ENCODE assay signal across 12 mouse cellular contexts in the genomic region with DNA sequence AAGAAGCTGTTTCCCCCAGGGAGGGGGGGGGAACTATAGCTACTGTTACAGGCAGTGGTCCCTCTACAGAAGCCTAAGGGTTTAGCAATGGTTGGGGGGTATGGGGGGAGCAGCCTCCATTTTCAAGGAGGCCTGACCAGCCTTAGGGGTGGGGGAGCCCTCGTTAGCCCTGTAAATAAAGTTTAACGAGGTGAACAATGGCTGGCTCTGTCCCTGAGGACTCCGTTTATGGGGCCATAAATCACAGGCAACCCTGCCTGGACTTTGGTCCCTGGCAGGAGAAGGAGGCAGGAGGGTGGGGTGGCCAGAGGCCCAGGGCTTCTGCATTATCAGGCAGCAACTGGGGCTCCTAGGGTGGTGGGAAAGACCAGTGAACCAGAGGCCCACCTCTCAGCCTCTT. TPM values are rescaled to one million over a fixed set of nuclear protein-coding genes. Genes with fewer than 3 reads are reported as not detected.
A peak's percentile ranks its signal among the peaks of the same experiment; 100 is the strongest.
DNase-seq lines count a peak whose midpoint lies in the region; ATAC-seq and TF ChIP-seq lines count a peak whose summit lies in the region.
"Had no signal": no experiment of that assay in that cellular context is flagged by ENCODE, and none has a peak within 500 bp of the region (broad histone marks: within the 10 kb centered on the region; RNA-seq: fewer than 3 reads in every experiment).

No protein-coding gene starts in this region.

- peak overlapping the region; percentile 99; the same call in 1 of the 2 replicates for H3K9ac ChIP-seq in heart, embryonic 14.5 days (ENCODE audit: low read length)
- no peak overlapping the region for H3K9ac ChIP-seq in heart, adult 2 months (ENCODE audit: low read depth, low read length)
- H3K9ac ChIP-seq in hindbrain, embryonic 14.5 days, result no peak overlapping the region; the same call in 1 of the 2 replicates
- no peak overlapping the region for H3K9ac ChIP-seq in neural tube, embryonic 15.5 days (replicated peaks)
- H3K9ac ChIP-seq: midbrain, embryonic 15.5 days had no signal

- no peaks in the 10 kb centered on the region for H3K79me2 ChIP-seq in heart, adult 2 months (replicated peaks; ENCODE audit: control insufficient read depth, insufficient read depth, low read length)

- H3K27ac ChIP-seq in heart, embryonic 14.5 days (replicated peaks in 1 of 2; ENCODE audit: control insufficient read depth in 1 of 2, insufficient read depth in 1 of 2, low read depth in 2 of 2, low read length in 2 of 2), result no peak overlapping the region; a peak in 1 of 4 replicates
- H3K27ac ChIP-seq in heart, adult 2 months, result no peak overlapping the region; the same call in 1 of the 2 replicates
- no peak overlapping the region for H3K27ac ChIP-seq in hindbrain, embryonic 14.5 days
- H3K27ac ChIP-seq in neural tube, embryonic 15.5 days (replicated peaks), result no peak overlapping the region
- H3K27ac ChIP-seq in thymus, adult 2 months (ENCODE audit: control insufficient read depth, insufficient read depth, low read length), result no peak overlapping the region
- H3K27ac ChIP-seq: midbrain, embryonic 15.5 days had no signal

- intact Hi-C loops in heart, adult 2 months (cut with DNase I), result no loop called here

- TF ChIP-seq CTCF in heart, adult 2 months (IDR thresholded peaks at IDR 0.05), result no peak
- no peak for TF ChIP-seq CTCF in thymus, adult 2 months (IDR thresholded peaks at IDR 0.05; ENCODE audit: borderline replicate concordance, control insufficient read depth, extremely low read depth, insufficient read depth, low read length, poor library complexity)

- no peak overlapping the region for H3K4me3 ChIP-seq in heart, embryonic 14.5 days (ENCODE audit: control insufficient read depth in 1 of 2, insufficient read depth in 1 of 2, low read depth in 1 of 2, low read length in 2 of 2)
- H3K4me3 ChIP-seq in heart, adult 2 months, result no peak overlapping the region
- no peak overlapping the region for H3K4me3 ChIP-seq in hindbrain, embryonic 14.5 days (replicated peaks; ENCODE audit: low read length)
- no peak overlapping the region for H3K4me3 ChIP-seq in neural tube, embryonic 15.5 days (replicated peaks)
- H3K4me3 ChIP-seq in thymus, adult 2 months (ENCODE audit: control insufficient read depth, insufficient read depth, low read length), result no peak overlapping the region
- H3K4me3 ChIP-seq: midbrain, embryonic 15.5 days had no signal

- H3K27me3 ChIP-seq in heart, embryonic 14.5 days (ENCODE audit: control insufficient read depth, insufficient read depth, low read length), result no peaks in the 10 kb centered on the region
- H3K27me3 ChIP-seq in heart, adult 2 months (ENCODE audit: control insufficient read depth, insufficient read depth, low read length), result no peaks in the 10 kb centered on the region
- H3K27me3 ChIP-seq in hindbrain, embryonic 14.5 days (ENCODE audit: control insufficient read depth, insufficient read depth, low read length), result peaks cover 5% of the 10 kb centered on the region; the same call in 1 of the 2 replicates
- 0 out of 2 replicates have a peak, but pooled peaks cover 3% of the 10 kb centered on the region for H3K27me3 ChIP-seq in neural tube, embryonic 15.5 days (replicated peaks)
- no peaks in the 10 kb centered on the region for H3K27me3 ChIP-seq in thymus, adult 2 months (ENCODE audit: control insufficient read depth, insufficient read depth, low read length)

- no peak overlapping the region for H3K4me2 ChIP-seq in heart, embryonic 14.5 days (ENCODE audit: low read length)
- no peak overlapping the region for H3K4me2 ChIP-seq in hindbrain, embryonic 14.5 days (replicated peaks)
- H3K4me2 ChIP-seq in neural tube, embryonic 15.5 days, result no peak overlapping the region
- H3K4me2 ChIP-seq: midbrain, embryonic 15.5 days had no signal

- no peak for TF ChIP-seq POLR2A in heart, adult 2 months (IDR thresholded peaks at IDR 0.05; ENCODE audit: insufficient read depth, low read depth, low read length)
- TF ChIP-seq POLR2A in thymus, adult 2 months (IDR thresholded peaks at IDR 0.05; ENCODE audit: control insufficient read depth, extremely low read depth, insufficient read depth, low read length, poor library complexity), result no peak

- no peak for TF ChIP-seq EP300 in heart, adult 2 months (IDR thresholded peaks at IDR 0.05; ENCODE audit: insufficient read depth, low read depth, low read length)

- peaks cover 80% of the 10 kb centered on the region for H3K36me3 ChIP-seq in heart, embryonic 14.5 days (ENCODE audit: control insufficient read depth, insufficient read depth, low read length)
- no peaks in the 10 kb centered on the region for H3K36me3 ChIP-seq in heart, adult 2 months (ENCODE audit: control insufficient read depth, insufficient read depth, low read length)
- peaks cover 25% of the 10 kb centered on the region; the same call in 1 of the 2 replicates for H3K36me3 ChIP-seq in hindbrain, embryonic 14.5 days (replicated peaks; ENCODE audit: control insufficient read depth, insufficient read depth)
- peaks cover 14% of the 10 kb centered on the region for H3K36me3 ChIP-seq in neural tube, embryonic 15.5 days
- no peaks in the 10 kb centered on the region for H3K36me3 ChIP-seq in thymus, adult 2 months (ENCODE audit: control insufficient read depth, insufficient read depth, low read length)
- H3K36me3 ChIP-seq: midbrain, embryonic 15.5 days had no signal

- peaks cover 39 to 63% of the 10 kb centered on the region in 2 experiments for H3K4me1 ChIP-seq in heart, embryonic 14.5 days (ENCODE audit: control insufficient read depth in 2 of 2, insufficient read depth in 2 of 2, low read length in 2 of 2)
- peaks cover 10% of the 10 kb centered on the region for H3K4me1 ChIP-seq in heart, adult 2 months (ENCODE audit: control insufficient read depth, insufficient read depth, low read length)
- H3K4me1 ChIP-seq in hindbrain, embryonic 14.5 days (replicated peaks; ENCODE audit: control insufficient read depth, insufficient read depth, low read length), result peaks cover 20% of the 10 kb centered on the region
- peaks cover 50% of the 10 kb centered on the region for H3K4me1 ChIP-seq in neural tube, embryonic 15.5 days
- H3K4me1 ChIP-seq in thymus, adult 2 months (replicated peaks; ENCODE audit: control insufficient read depth, insufficient read depth, low read length), result no peaks in the 10 kb centered on the region

- no peak for ATAC-seq in heart, embryonic 14.5 days (ENCODE audit: insufficient number of reproducible peaks, insufficient read depth, low FRiP score, low read depth)
- ATAC-seq in hindbrain, embryonic 14.5 days (ENCODE audit: low FRiP score), result peak; percentile 18; the same call in 1 of the 2 replicates
- ATAC-seq in neural tube, embryonic 15.5 days (ENCODE audit: low FRiP score), result peak; percentile 53; the same call in 1 of the 2 replicates
- ATAC-seq: activated CD4-positive, CD25-positive, alpha-beta regulatory T cell, adult 4 months; midbrain, embryonic 15.5 days had no signal

- no peaks in the 10 kb centered on the region for H3K9me3 ChIP-seq in heart, embryonic 14.5 days (ENCODE audit: control insufficient read depth, low read length)
- no peaks in the 10 kb centered on the region for H3K9me3 ChIP-seq in hindbrain, embryonic 14.5 days (ENCODE audit: control insufficient read depth, low read length)
- H3K9me3 ChIP-seq in neural tube, embryonic 15.5 days (replicated peaks), result no peaks in the 10 kb centered on the region
- H3K9me3 ChIP-seq: midbrain, embryonic 15.5 days had no signal

- 70% methylated on average over 3 of the region's 3 CpGs for WGBS in heart, embryonic 14.5 days
- WGBS in heart, adult 2 months, result 61% methylated on average over 3 of the region's 3 CpGs
- 37% methylated on average over 3 of the region's 3 CpGs for WGBS in hindbrain, embryonic 14.5 days
- whole genome bisulfite sequencing in neural tube, embryonic 15.5 days, result 15% methylated on average over 3 of the region's 3 CpGs
- WGBS in thymus, adult 2 months, result 86% methylated on average over 3 of the region's 3 CpGs

- DNase-seq in heart, adult 2 months, result no peak
- no peak for DNase-seq in hindbrain, embryonic 14.5 days (ENCODE audit: low spot score)
- peak; percentile 79 for DNase-seq in kidney, postnatal 10 days
- no peak for DNase-seq in thymus, adult 2 months
- no peak for DNase-seq in frontal cortex, postnatal 36 days (ENCODE audit: low spot score in 2 of 2)
- DNase-seq in right cerebral cortex, adult 2 months (ENCODE audit: low spot score in 2 of 2), result no peak
- DNase-seq: cerebellum, adult 9-11 months; thymus, postnatal 4 days had no signal

RNA-seq across cellular contexts. Expression of a gene that starts 7.6 kb away (rescaled TPM):
- 12.5 and 20.2 TPM in 2 replicates for polyA plus RNA-seq in heart, embryonic 14.5 days (2014; fragmentation: Nextera tagmentation; extraction: Ambion mirVana)
- 10 to 100 TPM; 45.5 to 45.7 TPM for total RNA-seq in heart, adult 2 months (2021)
- 63.0 and 81.8 TPM in 2 replicates for polyA plus RNA-seq in heart, adult 2 months (2012; rRNA removed)
- 5.5 and 7.5 TPM in 2 replicates for polyA plus RNA-seq in hindbrain, embryonic 14.5 days (2014; fragmentation: Nextera tagmentation; extraction: Ambion mirVana)
- 4.5 and 9.7 TPM in 2 replicates for polyA plus RNA-seq in neural tube, embryonic 15.5 days (2015; fragmentation: Nextera tagmentation; extraction: Ambion mirVana)
- polyA plus RNA-seq in thymus, adult 2 months (2012; rRNA removed), result 37.5 and 50.8 TPM in 2 replicates
